Mouse (Mus musculus): ENCODE data around the gene Thsd1. TPM values are rescaled to one million over a fixed set of nuclear protein-coding genes. Genes with fewer than 3 reads are reported as not detected.

Gene Thsd1
- polyA plus RNA-seq (2015; fragmentation: Nextera tagmentation; extraction: Ambion mirVana), result 1.7 and 1.9 TPM in 2 replicates

- Histone ChIP-seq H3K9ac (replicated peaks) (peak within 1 kb of the TSS; percentile 58), H3K27me3 (ENCODE audit: insufficient read depth, low read length) (peaks cover 2% of the 10 kb centered on the region; the same call in 1 of the 2 replicates), H3K4me1 (ENCODE audit: insufficient read depth) (peaks cover 7% of the 10 kb centered on the region; the same call in 1 of the 2 replicates), H3K4me3 (ENCODE audit: low read depth, low read length) (peak within 1 kb of the TSS; percentile 58), H3K36me3 (replicated peaks; ENCODE audit: insufficient read depth, low read length) (no peaks in the 10 kb centered on the region), H3K27ac (ENCODE audit: low read depth) (peak within 1 kb of the TSS; percentile 57; the same call in 1 of the 2 replicates), H3K4me2 (ENCODE audit: low read depth, low read length) (peak within 1 kb of the TSS; percentile 84), H3K9me3 (ENCODE audit: low read length) (no peaks in the 10 kb centered on the region)
- TF ChIP-seq EP300 (IDR thresholded peaks at IDR 0.05; ENCODE audit: low read depth), result no peak
- TF ChIP-seq CTCF (IDR thresholded peaks at IDR 0.05; ENCODE audit: low read depth), result no peak
- ATAC-seq (peak; percentile 94), DNase-seq (peak; percentile 79)
- WGBS (ENCODE audit: insufficient replicate concordance), result 3% methylated on average over 39 of the region's 39 CpGs
Observed at GRCm38 (mm10) chr8:22227061-22227877, at the start of gene Thsd1. Gene Thsd1, plus strand, starts transcription at chr8:22227313.

- Histone ChIP-seq H3K4me2 (ENCODE audit: low read depth, low read length) (peak overlapping the region; percentile 82), H3K4me1 (ENCODE audit: insufficient read depth) (peaks cover 6% of the 10 kb centered on the region; the same call in 1 of the 2 replicates), H3K27ac (ENCODE audit: low read depth) (peak overlapping the region; percentile 76; the same call in 1 of the 2 replicates), H3K9me3 (ENCODE audit: low read length) (no peaks in the 10 kb centered on the region), H3K27me3 (ENCODE audit: insufficient read depth, low read length) (no peaks in the 10 kb centered on the region), H3K36me3 (replicated peaks; ENCODE audit: insufficient read depth, low read length) (no peaks in the 10 kb centered on the region), H3K9ac (replicated peaks) (peak overlapping the region; percentile 69), H3K4me3 (ENCODE audit: low read depth, low read length) (peak overlapping the region; percentile 69)
- no peak for TF ChIP-seq EP300 (IDR thresholded peaks at IDR 0.05; ENCODE audit: low read depth)
- TF ChIP-seq CTCF (IDR thresholded peaks at IDR 0.05; ENCODE audit: low read depth), result no peak
- WGBS (ENCODE audit: insufficient replicate concordance), result 1% methylated on average over 3 of the region's 3 CpGs
- ATAC-seq, result peak; percentile 62
- DNase-seq, result peak; percentile 63
Observed at GRCm38 (mm10) chr8:22184884-22185283, 42.2 kb upstream of the Thsd1 start.

GRCm38 (mm10) chr8:22185431-22186397, 41.4 kb upstream of the Thsd1 start, which contains the start of gene Ckap2:
Gene Ckap2, minus strand, starts transcription at chr8:22185819.
- H3K36me3 ChIP-seq (replicated peaks; ENCODE audit: insufficient read depth, low read length), result no peaks in the 10 kb centered on the region
- no peaks in the 10 kb centered on the region for H3K27me3 ChIP-seq (ENCODE audit: insufficient read depth, low read length)
- peak within 1 kb of the TSS; percentile 69 for H3K9ac ChIP-seq (replicated peaks)
- peak within 1 kb of the TSS; percentile 76 for H3K27ac ChIP-seq (ENCODE audit: low read depth)
- no peaks in the 10 kb centered on the region for H3K9me3 ChIP-seq (ENCODE audit: low read length)
- WGBS (ENCODE audit: insufficient replicate concordance), result 4% methylated on average over 63 of the region's 63 CpGs
- ATAC-seq (peak; percentile 98), DNase-seq (peak; percentile 96)
- peak within 1 kb of the TSS; percentile 82 for H3K4me2 ChIP-seq (ENCODE audit: low read depth, low read length)
- H3K4me3 ChIP-seq (ENCODE audit: low read depth, low read length), result peak within 1 kb of the TSS; percentile 69
- peaks cover 6% of the 10 kb centered on the region; the same call in 1 of the 2 replicates for H3K4me1 ChIP-seq (ENCODE audit: insufficient read depth)
- TF ChIP-seq CTCF (IDR thresholded peaks at IDR 0.05; ENCODE audit: low read depth) (no peak), EP300 (IDR thresholded peaks at IDR 0.05; ENCODE audit: low read depth) (no peak)

GRCm38 (mm10) chr8:22192660-22193431, 34.3 kb upstream of the Thsd1 start, which contains the start of gene Vps36:
Gene Vps36, plus strand, starts transcription at chr8:22192809.
- WGBS (ENCODE audit: insufficient replicate concordance), result 1% methylated on average over 64 of the region's 73 CpGs
- TF ChIP-seq CTCF (IDR thresholded peaks at IDR 0.05; ENCODE audit: low read depth) (peak; percentile 94), EP300 (IDR thresholded peaks at IDR 0.05; ENCODE audit: low read depth) (no peak)
- Histone ChIP-seq H3K4me2 (ENCODE audit: low read depth, low read length) (peak within 1 kb of the TSS; percentile 87), H3K27ac (ENCODE audit: low read depth) (peak within 1 kb of the TSS; percentile 97), H3K4me3 (ENCODE audit: low read depth, low read length) (peak within 1 kb of the TSS; percentile 81), H3K4me1 (ENCODE audit: insufficient read depth) (peaks cover 14% of the 10 kb centered on the region), H3K27me3 (ENCODE audit: insufficient read depth, low read length) (no peaks in the 10 kb centered on the region), H3K9ac (replicated peaks) (peak within 1 kb of the TSS; percentile 89), H3K9me3 (ENCODE audit: low read length) (no peaks in the 10 kb centered on the region), H3K36me3 (replicated peaks; ENCODE audit: insufficient read depth, low read length) (no peaks in the 10 kb centered on the region)
- ATAC-seq (peak; percentile 97), DNase-seq (peak; percentile 93)

- no peak; the same call in 1 of the 2 replicates for ATAC-seq
- peak; percentile 31 for DNase-seq
- Histone ChIP-seq H3K4me2 (ENCODE audit: low read depth, low read length) (peak overlapping the region; percentile 87), H3K9ac (replicated peaks) (peak overlapping the region; percentile 89), H3K27me3 (ENCODE audit: insufficient read depth, low read length) (no peaks in the 10 kb centered on the region), H3K4me1 (ENCODE audit: insufficient read depth) (peaks cover 14% of the 10 kb centered on the region), H3K9me3 (ENCODE audit: low read length) (no peaks in the 10 kb centered on the region), H3K36me3 (replicated peaks; ENCODE audit: insufficient read depth, low read length) (no peaks in the 10 kb centered on the region), H3K27ac (ENCODE audit: low read depth) (peak overlapping the region; percentile 97), H3K4me3 (ENCODE audit: low read depth, low read length) (peak overlapping the region; percentile 81)
- WGBS (ENCODE audit: insufficient replicate concordance), result 9% methylated on average over 12 of the region's 12 CpGs
- TF ChIP-seq EP300 (IDR thresholded peaks at IDR 0.05; ENCODE audit: low read depth) (no peak), CTCF (IDR thresholded peaks at IDR 0.05; ENCODE audit: low read depth) (no peak)
Observed at GRCm38 (mm10) chr8:22193432-22194010, 33.6 kb upstream of the Thsd1 start.

Data from liver, postnatal 0 days (tissue).